Mouse (Mus musculus) hindbrain, embryonic 14.5 days (tissue): ENCODE measurements at regions not wholly inside any gene's neighbourhood (a gene's known extent, or its start where the extent isn't known, plus 50 kb on each side); places are given as distances from the start of the nearest gene placed in this dataset.

Source experiments
- ATAC-seq: fragments of 200-750 bp; cut with Nextera tagmentation; 2 replicates; pipeline ENCODE4 v1.8.0; 2017; ENCODE audit warnings: moderate number of reproducible peaks, mild to moderate bottlenecking, moderate TSS enrichment, moderate library complexity; ENCODE audit not compliant: low FRiP score
- DNase-seq: peaks from one replicate; pipeline ENCODE4 v3.0.0-alpha.2; 2015; ENCODE audit warnings: low spot score
- H3K27ac ChIP-seq: fragments of 300-500 bp; sonication (generic); 2 replicates; pipeline ENCODE4 v1.5.1; 2014; ENCODE audit warnings: mild to moderate bottlenecking, moderate library complexity
- H3K27me3 ChIP-seq: fragments of 300-500 bp; sonication (generic); 2 replicates; pipeline ENCODE4 v1.6.1; 2014; ENCODE audit warnings: mild to moderate bottlenecking, low read length, mixed read lengths; ENCODE audit not compliant: control insufficient read depth, insufficient read depth
- H3K36me3 ChIP-seq: fragments of 300-500 bp; sonication (generic); replicated peaks from 2 replicates; pipeline ENCODE4 v1.6.1; 2014; ENCODE audit not compliant: control insufficient read depth, insufficient read depth
- H3K4me1 ChIP-seq: fragments of 300-500 bp; sonication (generic); replicated peaks from 2 replicates; pipeline ENCODE4 v1.6.1; 2014; ENCODE audit warnings: antibody characterized with exemption, low read length, mixed read lengths; ENCODE audit not compliant: control insufficient read depth, insufficient read depth
- H3K4me2 ChIP-seq: fragments of 300-500 bp; sonication (generic); replicated peaks from 2 replicates; pipeline ENCODE4 v1.6.1; 2014; ENCODE audit warnings: mild to moderate bottlenecking, moderate library complexity
- H3K4me3 ChIP-seq: fragments of 300-500 bp; sonication (generic); replicated peaks from 2 replicates; pipeline ENCODE4 v1.5.1; 2014; ENCODE audit warnings: mild to moderate bottlenecking, low read length
- H3K9ac ChIP-seq: fragments of 300-500 bp; sonication (generic); 2 replicates; pipeline ENCODE4 v1.6.1; 2014
- H3K9me3 ChIP-seq: fragments of 300-500 bp; sonication (generic); 2 replicates; pipeline ENCODE4 v1.6.1; 2016; ENCODE audit warnings: low read length; ENCODE audit not compliant: control insufficient read depth
- WGBS: fragments of 180-500 bp; shearing (Covaris S2); extraction: QIAGEN DNeasy Blood & Tissue Kit; methylation state at CpG from one replicate; pipeline ENCODE4 v1.1.7; 2014; 5-methylcytosine and 5-hydroxymethylcytosine counted together

- H3K27ac ChIP-seq, result peak overlapping the region; percentile 69
Observed at GRCm38 (mm10) chr10:38552350-38553076, 269.1 kb downstream of the Rfpl4b start.

GRCm38 (mm10) chr10:38540031-38540430, 281.5 kb downstream of the Rfpl4b start:
- H3K9ac ChIP-seq, result no peak overlapping the region
- 84% methylated on average over 4 of the region's 4 CpGs for WGBS
- no peak for ATAC-seq
- H3K27me3 ChIP-seq, result no peaks in the 10 kb centered on the region
- H3K36me3 ChIP-seq, result no peaks in the 10 kb centered on the region
- DNase-seq, result no peak
- H3K4me1 ChIP-seq, result no peaks in the 10 kb centered on the region
- H3K9me3 ChIP-seq, result no peaks in the 10 kb centered on the region
- no peak overlapping the region for H3K27ac ChIP-seq
- H3K4me3 ChIP-seq, result no peak overlapping the region
- H3K4me2 ChIP-seq, result no peak overlapping the region

More at GRCm38 (mm10) chr10:38552350-38553076, 269.1 kb downstream of the Rfpl4b start:
- no peak overlapping the region for H3K9ac ChIP-seq
- H3K9me3 ChIP-seq, result no peaks in the 10 kb centered on the region
- H3K4me3 ChIP-seq, result no peak overlapping the region
- WGBS, result 72% methylated on average over 5 of the region's 5 CpGs
- no peaks in the 10 kb centered on the region for H3K36me3 ChIP-seq
- no peak for DNase-seq
- H3K27me3 ChIP-seq, result no peaks in the 10 kb centered on the region
- ATAC-seq, result no peak
- peaks cover 10% of the 10 kb centered on the region for H3K4me1 ChIP-seq
- H3K4me2 ChIP-seq, result no peak overlapping the region

GRCm38 (mm10) chr10:38538766-38539165, 282.8 kb downstream of the Rfpl4b start:
- Histone ChIP-seq H3K9me3 (no peaks in the 10 kb centered on the region), H3K27me3 (no peaks in the 10 kb centered on the region), H3K4me2 (no peak overlapping the region), H3K9ac (no peak overlapping the region), H3K4me1 (no peaks in the 10 kb centered on the region), H3K27ac (no peak overlapping the region), H3K36me3 (no peaks in the 10 kb centered on the region), H3K4me3 (no peak overlapping the region)
- ATAC-seq, result no peak
- DNase-seq, result no peak

DNA sequence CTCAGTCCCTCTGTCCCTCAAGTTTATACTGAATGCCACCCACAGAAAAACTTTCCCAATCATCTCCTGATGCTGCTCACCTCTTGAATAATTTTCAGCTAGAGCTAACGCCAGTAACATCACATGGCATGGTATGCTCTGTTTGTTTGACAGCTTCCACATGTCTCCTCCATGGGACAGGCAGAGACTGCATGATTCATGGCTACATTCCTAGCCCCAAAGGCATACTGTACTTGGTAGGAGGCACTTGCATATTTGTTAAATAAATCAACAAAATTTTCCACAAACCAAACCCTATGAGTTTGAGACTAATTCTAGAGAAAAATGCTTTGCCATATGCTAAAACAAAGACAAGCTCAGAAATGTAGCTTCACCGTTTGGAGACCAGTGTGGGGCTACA, 304.9 kb downstream of the Rfpl4b start:
- no peak overlapping the region for H3K4me2 ChIP-seq
- DNase-seq (no peak), ATAC-seq (no peak)
- H3K36me3 ChIP-seq, result no peaks in the 10 kb centered on the region
- no peaks in the 10 kb centered on the region for H3K4me1 ChIP-seq
- H3K27ac ChIP-seq, result no peak overlapping the region
- no peaks in the 10 kb centered on the region for H3K9me3 ChIP-seq
- no peaks in the 10 kb centered on the region for H3K27me3 ChIP-seq
- 78% methylated on average over 2 of the region's 2 CpGs for WGBS
- H3K4me3 ChIP-seq, result no peak overlapping the region
- H3K9ac ChIP-seq, result no peak overlapping the region
